Mouse (Mus musculus): ENCODE measurements around the gene Rnase1.

DNA sequence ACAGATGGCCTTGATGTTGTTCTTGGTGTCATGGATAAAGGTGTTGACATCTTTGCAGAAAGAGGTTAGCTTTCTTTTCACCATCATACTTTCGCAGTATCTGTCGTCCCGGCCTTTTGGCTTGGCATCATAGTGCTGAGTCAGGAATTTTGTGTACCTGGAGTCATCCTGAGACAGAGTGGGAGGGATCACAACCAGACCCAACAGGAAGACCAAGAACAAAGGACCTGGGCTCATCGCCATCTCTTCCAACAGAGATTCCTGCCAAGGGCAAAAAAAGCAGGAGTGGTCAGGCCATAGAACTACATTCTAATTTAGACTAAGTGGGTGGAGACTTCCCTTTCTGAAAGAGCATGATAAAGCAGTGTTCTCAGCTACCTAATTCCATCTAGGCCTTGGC is 49.1 kb upstream of the Rnase1 start:
- no peak for TF ChIP-seq CTCF (conservative IDR thresholded peaks at IDR 0.05; ENCODE audit: low read length)
- TF ChIP-seq NANOG (IDR thresholded peaks at IDR 0.05; ENCODE audit: borderline replicate concordance, low read length), result no peak

All from E14TG2a.4 (cell line).